Mouse (Mus musculus): ENCODE data around the gene Cypt3.

The Cypt3 gene

DNA sequence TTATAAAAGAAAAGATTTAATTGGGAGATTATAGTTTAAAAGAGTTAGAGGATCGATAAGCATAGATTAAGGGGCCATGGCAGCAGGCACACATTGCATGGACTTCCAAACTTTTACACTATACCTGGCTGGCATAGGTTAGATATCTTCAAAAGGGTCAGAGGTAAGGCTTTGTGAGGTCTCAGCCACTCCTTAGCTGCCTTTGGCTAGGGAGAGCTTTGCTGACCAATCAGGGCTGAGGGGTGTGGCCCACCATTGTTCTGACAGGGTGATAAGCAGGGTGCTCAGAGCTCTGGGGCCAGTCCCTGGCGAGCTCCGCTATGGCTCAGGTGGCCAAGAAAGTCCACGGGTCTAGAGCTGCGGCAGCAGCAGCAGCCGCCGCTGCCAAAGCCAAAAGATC lies at the start of gene Cypt3:
Gene Cypt3 (plus strand): TSS at position 301 of the 400 bp plus-strand sequence.
- no peak for DNase-seq

DNA sequence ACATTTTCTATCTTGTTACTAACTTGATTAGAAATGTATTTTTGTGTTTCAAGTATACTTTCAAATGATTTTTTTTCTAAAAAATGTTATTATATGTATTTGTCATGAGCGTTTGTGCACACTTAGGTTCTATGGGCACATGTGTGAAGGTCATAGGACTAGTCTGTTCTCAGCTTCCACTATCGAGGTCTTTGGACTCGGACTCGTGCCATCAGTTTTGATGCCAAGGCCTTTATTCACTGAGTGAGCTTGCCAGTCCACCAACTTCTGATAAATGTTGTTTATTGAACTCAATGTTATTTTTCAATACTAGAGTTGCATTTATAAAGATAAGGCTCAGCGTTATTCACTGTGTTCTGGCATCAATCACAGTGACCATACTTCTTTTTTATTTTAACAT lies 42.9 kb upstream of the Cypt3 start:
- DNase-seq: no peak

DNA sequence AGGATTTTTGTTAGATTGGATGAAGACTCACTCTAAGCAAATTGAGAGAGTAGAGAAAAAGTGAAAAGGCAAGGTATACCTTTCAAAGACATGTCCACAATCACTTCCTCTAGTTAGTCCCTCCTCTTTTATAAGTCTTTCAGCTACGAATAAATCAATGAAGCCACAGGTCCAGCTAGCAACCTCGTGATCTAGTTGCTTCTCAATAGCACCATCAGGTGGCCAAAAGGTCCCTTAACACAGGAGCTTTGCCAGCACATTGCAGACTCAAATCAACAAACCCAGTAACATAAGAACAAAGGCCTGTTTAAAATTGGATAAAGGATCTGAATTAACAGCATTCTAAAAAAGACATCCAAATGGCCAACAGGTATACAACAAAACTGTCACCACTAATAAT lies 30.0 kb upstream of the Cypt3 start:
- DNase-seq: no peak

DNA sequence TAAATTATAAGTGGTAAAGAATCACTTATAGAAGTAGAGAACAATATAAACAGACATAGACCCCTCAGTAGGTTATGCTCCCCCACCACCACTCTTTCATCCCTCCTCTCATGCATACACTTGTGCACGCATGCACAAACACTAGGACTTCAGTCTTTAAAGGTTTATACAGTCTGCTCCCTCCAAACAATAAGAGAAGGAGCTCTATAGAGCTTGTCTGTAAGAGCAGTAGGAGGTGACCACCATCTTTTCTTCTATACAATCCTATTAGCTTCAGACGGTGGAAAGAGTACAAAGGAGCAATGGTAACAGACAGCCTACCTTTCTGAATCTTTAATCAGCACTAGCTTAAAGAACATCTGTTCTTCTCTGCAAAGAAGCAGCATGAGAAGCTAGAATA lies 1.8 kb upstream of the Cypt3 start:
- DNase-seq: no peak

DNA sequence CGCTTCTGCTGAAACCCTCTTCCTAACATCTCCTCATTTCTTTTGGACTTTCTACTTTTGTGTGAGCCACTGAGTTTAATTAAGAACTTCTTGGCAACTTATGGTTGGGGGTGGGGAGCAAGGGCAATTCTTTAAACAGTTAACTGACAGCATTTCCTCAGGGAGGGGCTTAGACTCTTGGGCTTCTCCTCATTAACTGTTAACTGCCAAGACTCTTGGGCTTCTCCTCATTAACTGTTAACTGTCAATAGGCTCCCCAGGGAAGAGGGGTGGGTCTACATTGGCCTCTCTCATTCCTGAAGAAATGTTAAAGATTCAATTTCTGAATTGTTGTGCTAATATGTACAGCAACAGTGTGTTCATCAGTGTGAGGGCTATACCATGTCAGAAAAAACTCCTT lies 6.3 kb downstream of the Cypt3 start:
- no peak for DNase-seq

DNA sequence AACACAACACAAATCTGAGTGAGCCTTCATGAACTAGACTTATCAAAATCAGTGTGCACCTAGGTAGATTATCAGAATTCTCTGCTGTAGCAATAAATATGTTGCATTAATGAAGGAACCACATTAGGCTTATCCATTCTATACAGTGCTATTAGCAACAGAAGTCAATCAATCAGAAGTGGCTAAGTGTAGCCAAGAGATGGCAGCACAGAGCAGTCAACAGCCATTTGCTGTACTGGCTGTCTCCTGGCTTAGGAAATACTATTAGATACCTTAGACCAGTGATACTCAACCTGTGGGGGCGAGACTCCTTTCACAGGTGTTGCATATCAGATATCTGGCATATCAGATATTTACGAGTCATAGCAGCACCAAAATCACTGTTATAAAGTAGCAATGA lies 41.2 kb downstream of the Cypt3 start:
- DNase-seq: no peak

Data from right cerebral cortex, postnatal 14 days (tissue).